Mouse (Mus musculus) v-Abl transformed pro-B cells (cell line): Measurements from ENCODE around the gene Lrrc36.

Source experiments
- in situ Hi-C, 2 experiments: fragments of 400-800 bp; cut with MboI; formaldehyde crosslinking; loops; one replicate each; pipeline ENCODE4 v1.15.1; 2025; ENCODE audit not compliant: unreplicated experiment in 2 of 2

Lrrc36 gene

DNA sequence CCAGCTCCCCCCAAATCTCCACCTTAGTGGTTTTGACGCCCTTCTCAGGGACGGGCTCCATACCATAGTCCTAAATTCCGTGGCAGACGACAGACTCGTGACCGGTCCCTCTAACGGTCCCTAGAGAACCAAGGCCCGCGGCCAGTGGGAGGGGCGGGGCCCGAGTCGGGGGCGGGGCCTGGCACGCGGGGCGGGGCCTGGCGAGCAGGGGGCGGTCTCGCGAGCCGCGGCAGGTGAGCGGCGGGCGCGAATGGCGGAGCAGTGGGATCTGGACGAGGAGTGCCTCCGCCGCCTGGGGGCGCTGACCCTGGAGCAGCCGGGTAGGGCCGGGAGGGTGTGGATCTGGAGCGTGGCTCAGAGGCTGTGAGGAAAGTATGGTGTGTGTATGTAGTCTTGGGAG lies at the start of gene Lrrc36, which contains the start of gene Kctd19:
Lrrc36 (plus strand) TSS at position 181 of the 400 bp plus-strand sequence.
Kctd19 (minus strand) TSS at position 112 of the 400 bp plus-strand sequence.
- in situ Hi-C loops, result no loop called here

DNA sequence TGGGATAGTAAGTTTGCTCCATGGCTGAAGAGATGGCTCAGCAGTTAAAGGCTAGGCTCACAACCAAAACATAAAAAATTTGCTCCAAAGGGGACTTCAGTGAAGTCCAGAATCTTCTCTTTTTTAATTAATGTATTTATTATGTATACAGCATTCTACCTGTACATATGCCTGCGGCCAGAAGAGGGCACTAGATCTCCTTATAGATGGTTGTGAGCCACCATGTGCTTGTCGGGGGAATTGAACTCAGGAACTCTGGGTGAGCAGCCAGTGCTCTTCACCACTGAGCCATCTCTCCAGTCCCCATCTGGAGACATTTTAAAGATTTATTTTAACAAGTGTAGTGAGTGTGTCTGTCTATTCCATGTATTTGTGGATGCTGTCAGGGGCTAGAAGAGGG lies 46.3 kb upstream of the Lrrc36 start:
- in situ Hi-C loops, result no loop called here

DNA sequence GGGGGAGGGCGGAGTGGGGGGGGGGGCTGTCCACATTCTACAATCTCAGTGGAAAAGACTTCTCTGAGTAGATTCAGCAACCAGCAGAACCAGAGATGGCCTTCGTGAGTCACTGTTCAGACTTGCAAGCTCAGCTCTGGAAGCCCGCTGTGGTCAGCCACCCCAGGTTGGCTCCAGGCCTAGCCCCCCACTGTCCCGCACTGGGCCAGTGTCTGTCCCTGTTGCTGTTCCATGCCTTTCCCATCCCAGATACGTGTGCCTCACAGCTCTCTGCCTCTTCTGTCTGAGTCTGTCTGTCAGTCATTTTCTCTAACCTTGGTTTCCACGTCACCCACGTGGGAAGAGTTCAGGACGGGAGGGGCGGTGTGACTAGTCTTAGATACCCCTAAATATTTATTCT lies 40.9 kb upstream of the Lrrc36 start:
- in situ Hi-C loops, result no loop called here

DNA sequence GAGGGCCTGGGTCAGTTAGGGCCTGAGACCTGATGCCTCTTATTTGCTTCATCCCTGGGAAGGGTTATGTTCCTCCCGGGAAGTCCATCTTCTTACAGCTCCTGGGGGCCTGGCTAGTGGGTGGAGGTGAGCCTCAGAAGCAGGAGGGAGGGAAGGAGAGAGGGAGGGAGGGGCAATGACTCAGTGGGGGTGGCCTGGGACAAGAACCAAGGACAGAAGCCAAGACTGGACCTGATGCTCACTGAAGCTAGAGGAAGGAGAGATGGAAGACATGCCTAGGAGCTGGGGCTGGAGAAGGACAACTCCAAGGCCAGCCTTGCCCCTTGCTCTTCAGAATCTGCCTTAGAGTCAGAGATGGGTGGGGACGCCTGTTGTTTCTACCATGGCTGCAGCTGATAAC lies 40.3 kb upstream of the Lrrc36 start, which contains the start of gene Plekhg4:
Plekhg4 (plus strand) TSS at position 243 of the 400 bp plus-strand sequence.
- in situ Hi-C loops, result no loop called here

DNA sequence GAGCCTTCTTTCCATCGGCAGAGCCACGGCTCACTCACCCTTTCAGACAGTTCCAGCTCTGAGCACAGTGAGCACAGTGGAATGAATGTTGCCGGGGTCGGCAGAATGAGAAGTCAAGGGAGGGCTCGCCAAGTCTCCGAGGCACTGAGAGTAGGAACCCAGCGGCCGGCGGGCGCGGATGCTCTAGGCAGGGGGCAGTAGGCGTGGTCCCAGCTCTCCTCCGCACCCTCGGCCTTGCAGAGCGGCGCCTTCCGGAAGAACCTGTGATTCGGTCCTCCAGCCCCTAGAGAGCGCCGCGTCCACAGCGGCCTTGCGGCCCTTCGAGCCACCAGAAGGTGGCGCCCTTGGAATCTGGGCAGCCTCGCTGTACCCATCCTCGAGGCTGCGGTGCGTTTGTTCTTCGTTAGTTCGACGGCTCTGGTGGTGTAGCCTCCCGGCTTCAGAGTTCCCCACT lies 38.8 kb upstream of the Lrrc36 start:
- in situ Hi-C loops, result no loop called here

DNA sequence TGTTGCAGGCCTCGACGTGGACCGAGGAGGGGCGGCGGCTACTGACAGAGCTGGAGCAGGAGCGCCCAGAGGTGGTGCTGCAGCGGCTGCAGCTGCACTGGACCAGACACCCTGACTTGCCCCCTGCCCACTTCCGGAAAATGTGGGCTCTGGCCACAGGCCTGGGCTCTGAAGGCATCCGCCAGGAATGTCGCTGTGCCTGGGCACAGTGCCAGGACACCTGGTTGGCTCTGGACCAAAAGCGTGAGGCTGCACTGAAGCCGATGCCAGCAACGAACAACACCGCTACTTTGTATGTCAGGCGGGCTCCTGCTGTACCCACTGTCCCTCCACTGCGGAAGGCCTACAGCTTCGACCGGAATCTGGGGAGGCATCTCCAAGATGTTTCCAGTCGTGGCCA lies 34.7 kb upstream of the Lrrc36 start:
- in situ Hi-C loops, result no loop called here

DNA sequence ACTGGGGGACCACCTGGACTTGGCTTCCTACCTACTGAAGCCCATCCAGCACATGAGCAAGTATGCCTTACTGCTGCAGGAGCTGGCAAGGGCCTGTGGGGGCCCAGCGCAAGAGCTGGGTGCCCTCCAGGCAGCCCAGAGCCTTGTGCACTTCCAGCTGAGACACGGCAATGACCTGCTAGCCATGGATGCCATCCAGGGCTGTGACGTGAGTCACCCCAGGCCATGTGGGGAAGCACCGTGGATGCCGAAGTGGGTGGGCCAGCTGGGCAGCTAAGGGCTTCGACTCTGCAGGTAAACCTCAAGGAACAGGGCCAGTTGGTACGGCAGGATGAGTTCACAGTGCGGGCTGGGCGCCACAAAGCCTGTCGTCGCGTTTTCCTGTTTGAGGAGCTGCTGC lies 33.1 kb upstream of the Lrrc36 start:
- in situ Hi-C loops, result no loop called here

DNA sequence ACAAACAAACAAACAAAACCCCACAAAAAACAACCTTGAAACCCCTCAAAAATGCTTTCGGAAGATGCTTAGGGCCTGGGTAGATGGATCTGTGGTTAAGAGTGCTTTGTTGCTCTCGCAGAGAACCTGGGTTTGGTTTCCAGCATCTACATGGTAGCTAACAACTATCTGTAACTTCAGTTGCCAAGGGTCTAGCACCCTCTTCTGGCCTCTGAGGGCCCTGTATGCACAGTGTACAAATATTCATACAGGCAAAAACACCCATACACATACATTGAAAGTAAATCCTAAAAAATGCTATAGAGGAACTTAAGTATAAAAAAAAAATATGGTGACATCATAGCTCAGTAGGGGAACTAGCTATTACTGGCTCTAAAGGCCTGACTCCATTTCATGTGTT lies 29.3 kb upstream of the Lrrc36 start:
- in situ Hi-C loops, result no loop called here

DNA sequence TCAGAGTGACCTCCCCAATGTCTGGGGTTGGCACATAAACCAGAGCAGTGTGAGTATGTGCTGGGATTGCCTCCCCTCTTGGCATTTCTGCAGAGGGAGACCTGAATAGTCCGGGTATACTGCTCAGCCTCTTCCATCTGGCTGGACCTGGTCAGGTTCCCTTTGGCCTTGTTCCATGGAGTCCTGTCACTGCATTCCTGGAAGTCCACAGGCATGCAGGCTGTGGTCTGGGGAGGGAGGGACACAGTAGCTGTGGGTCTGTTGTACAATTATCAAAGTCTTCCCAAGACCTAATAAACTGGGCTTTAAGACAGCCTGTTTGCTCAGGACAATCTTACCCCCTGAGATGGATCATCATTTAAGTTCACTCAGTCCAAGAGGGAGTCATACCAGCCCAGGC lies 26.2 kb upstream of the Lrrc36 start:
- in situ Hi-C loops, result no loop called here

DNA sequence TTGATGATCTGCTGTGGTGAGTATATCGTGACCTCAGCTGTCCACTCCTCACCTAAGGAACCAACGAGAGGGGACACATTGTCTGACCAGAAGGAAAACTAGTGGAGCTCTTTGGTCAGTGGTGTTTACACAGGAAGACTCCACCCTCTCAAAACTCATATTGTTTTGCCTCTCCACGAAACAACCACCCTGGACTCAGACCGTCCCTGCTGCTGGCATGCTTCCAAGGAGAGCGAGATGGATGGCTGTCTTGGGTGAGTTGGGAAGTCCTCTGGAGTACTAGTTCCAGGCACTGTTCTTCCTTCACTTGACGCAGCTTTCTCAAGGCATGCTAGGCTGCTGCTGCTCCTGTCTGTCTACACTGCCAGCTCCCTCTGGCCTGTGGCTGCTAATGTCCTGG lies 24.3 kb upstream of the Lrrc36 start:
- in situ Hi-C loops, result no loop called here

DNA sequence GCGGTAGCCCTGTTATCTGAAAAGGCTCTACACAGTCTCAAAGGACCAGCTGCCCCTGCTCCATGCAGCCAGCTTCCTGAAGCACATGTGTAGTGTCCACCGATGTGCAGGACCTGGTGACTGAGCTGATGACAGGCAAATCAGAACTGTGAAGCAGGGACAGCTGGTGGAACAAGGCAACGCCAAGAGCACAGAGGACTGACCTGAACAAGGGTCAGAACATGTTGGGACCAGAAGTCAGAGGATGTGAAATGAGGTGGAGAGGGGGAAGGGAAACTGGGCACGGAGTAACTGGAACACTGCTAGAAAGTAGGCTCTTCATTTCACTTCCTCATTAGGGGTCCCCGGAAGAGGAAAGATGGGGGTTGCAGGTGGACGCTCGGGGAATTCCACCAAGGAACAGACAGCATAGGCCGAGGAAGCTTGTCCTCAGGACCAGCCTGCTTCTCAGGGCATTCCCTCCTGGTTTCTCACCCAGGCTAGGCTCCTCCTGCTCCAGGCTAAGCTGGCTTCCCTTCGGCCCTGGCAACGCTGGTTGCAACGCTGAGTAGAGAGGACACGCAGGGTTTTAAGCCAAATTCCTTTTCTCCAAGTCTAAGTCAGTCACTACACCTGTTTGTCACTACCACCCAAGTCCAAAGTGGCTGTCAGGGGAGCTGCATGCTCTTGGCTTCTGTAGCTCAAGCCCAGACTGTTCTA lies 20.1 kb upstream of the Lrrc36 start:
- in situ Hi-C loops, result loop anchor here in 1 of 2 experiments (10.0 kb wide), 1 partner anchor 738 kb away; no protein-coding TSS in a partner anchor

DNA sequence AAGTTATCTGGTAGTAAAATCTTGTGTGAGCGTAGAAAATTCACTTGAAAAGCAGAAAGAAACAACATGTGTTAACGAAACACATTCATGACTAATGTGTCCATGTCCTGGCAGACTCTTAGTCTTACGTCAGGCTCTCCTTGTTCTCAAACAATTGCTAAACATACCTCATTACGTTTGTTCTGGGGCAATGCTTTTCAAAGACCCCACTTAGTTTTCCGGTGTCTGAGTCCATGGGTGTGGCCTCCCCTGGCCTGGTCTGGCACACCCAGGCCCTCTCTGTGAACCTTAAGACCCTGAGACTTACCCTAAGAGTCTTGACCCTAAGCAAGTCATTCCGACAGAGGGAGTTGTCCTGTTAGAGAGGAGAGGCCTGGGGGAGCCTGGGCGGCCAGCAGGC lies 19.5 kb upstream of the Lrrc36 start:
- in situ Hi-C loops, result loop anchor here in 1 of 2 experiments (10.0 kb wide), 1 partner anchor 739 kb away; no protein-coding TSS in a partner anchor

DNA sequence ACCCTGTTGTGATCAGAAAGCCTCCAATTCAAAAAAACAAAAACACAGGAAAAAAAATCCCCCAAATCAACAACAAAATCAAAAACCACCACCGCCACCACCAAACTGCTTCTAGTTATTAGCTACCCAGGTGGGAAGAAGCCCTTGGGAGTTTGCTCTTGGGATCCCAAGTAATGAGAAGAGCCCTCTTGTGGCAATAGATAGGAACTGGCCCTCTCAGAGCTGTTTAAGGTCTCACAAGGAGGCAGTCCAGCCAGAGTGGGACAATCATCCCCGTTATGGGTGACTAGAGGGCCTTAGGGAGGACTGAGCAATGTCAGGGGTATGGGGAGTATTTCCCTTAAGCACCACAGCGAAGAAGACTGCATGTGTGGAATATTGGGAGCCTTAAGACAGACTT lies 15.6 kb upstream of the Lrrc36 start:
- in situ Hi-C loops, result loop anchor here in 1 of 2 experiments (10.0 kb wide), 1 partner anchor 743 kb away; no protein-coding TSS in a partner anchor

DNA sequence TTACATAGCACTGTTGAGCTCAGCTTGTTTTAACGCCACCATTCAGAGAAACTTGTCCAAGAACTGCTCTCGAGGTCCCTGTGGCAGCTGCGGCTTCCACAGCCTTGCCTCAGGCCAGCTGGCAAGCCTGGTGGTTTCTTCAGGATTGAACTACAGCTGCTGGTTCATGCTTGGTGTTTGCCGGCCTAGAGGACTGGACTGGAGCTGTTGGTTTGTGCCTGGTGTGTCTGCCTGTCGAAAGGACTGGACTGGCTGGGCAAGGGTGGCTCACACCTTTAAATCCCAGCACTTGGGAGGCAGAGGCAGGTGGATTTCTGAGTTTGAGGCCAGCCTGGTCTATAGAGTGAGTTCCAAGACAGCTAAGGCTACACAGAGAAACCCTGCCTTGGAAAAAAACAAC lies 13.4 kb upstream of the Lrrc36 start:
- in situ Hi-C loops, result no loop called here

DNA sequence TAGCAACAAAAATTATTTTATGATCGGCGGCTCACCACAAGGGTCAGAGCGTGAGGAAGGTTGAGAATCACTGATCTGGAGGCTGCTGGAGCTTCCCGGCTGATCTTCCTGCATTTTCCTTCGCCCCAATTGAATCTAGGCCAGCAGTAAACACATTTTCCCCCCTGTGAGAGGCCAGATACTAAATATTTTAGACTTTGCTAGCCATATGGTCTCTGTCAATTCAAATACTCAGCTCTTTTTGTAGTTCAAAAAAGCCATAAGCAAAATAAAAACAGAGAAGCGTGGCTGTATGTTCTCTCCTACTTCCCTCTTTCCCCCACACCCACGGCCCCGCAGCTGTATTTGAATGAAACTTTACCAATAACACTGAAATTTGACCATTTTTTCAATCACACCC lies 9.9 kb upstream of the Lrrc36 start:
- in situ Hi-C loops, result no loop called here

DNA sequence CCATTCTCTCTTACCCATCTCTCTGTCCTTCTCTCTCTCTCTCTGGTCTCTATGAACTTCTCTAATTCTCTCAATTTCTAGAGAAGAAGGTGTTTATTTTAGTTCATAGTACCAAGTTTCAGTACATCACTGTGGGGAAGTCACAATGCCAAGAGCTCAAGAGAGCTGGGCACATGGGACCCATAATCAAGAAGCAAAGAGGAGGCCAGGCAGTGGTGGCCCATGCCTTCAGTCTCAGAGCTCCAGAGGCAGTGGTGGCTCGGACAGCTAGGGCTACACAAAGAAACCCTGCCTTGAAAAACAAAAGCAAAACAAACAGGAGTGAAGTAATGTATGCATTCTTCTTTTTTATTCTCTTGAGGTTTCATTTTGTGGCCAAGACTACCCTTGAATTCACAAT lies 8.9 kb upstream of the Lrrc36 start:
- in situ Hi-C loops, result no loop called here

DNA sequence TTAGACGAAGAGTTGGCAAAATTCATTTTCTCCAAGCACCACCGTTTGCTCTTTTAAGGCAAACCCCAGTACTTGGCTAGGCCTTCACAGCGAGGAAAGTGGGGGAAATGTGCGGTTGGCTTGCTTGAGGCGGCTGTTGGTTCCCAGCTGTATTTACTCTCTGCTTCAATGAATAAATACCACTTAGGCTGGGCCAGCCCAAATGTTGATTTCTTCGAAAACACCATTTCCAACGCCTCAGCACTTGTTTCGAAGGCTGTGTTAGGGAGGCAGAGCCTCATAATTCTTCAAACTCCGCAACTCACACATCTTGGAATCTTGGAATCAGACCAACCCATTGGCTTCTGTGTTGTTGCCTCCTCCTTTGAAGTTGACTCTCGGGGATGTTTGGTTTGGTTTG lies 7.0 kb upstream of the Lrrc36 start:
- in situ Hi-C loops, result no loop called here

DNA sequence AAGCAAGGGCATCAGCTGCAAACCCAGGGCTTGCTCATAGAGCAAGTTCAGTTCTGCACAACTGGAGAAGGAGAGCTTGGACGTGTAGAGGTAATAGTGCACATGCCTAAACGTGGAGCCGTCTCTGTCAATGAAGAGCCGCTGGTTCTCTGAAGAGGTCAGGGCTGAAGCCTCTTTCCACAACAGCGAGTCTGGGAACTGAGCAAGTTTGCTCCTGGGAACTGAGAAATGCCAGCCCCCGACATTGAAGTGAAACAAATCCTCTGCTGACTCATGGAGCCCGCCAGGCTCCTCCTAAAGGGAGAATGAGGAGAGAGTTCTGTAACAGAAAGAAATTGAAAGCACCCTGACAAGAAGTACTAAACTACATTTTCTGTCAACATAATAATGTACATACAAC lies 5.0 kb upstream of the Lrrc36 start:
- in situ Hi-C loops, result no loop called here

DNA sequence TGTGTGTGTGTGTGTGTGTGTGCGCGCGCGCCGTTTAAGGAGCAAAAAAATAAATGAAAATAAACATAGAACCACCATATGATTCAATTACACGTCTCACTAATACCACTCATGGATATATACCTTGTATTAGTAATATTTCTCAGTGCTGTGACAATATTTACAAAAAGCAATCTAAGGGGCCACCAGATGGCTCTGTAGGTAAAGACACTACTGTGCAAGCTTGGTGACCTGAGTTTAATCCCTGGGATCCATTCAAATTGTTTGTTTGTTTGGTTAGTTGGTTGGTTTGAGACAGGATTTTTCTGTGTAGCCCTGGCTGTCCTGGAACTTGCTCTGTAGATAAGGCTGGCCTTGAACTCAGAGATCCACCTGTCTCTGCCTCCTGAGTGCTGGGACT lies 3.4 kb upstream of the Lrrc36 start:
- in situ Hi-C loops, result no loop called here

DNA sequence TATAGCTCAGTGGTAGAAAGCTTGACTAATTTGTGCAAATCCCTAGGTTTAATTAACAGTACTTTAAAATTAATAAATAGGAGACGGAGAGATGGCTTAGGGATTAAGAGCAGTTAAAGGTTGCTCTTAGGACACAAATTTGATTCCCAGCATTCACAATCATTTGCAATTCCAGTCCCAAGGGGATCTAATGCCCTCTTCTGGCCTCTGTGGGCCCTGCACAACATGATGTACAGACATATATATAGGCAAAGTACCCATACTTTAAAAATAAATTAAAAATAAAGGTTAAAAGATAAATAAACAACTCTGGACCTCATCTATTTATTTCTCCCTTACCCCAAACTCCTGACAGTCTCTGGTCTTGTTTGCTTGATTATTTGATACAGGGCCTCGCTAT lies 5.6 kb downstream of the Lrrc36 start:
- in situ Hi-C loops, result no loop called here

DNA sequence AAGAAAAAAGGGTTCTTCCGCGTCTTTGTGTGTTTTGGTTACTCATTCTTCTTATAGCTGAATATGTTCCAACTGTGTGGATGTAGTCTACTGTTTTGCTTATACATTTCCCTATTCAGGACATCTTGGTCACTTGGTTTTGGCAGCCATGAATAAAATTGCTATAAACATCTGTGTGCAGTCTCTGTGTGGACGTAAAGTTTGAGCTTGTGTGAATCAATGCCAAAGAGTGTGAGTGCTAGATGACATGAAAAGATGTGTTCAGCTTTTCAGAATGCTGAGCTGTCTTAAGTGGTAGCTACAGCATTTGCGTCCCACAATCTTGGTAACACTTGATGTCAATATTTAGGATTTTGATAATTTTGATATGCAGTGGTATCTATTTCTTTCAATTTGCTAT lies 6.4 kb downstream of the Lrrc36 start:
- in situ Hi-C loops, result no loop called here

DNA sequence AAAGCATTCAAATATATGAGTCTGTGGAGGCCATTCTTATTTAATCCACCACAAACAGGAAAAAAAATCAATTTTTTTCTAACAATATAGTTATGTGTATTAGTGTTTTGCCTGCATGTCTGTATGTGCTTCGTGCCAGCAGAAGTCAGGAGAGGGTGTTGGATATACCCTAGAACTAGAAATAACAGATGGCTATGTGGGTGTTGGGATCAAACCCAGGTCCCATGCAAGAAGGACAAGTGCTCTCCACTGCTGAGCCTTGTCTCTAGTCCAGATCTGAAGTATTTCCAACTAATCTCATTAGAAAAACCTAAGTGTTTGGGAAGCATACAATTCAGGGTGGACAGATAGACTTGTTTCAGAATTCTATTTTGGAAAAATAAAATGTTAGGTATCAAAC lies 8.6 kb downstream of the Lrrc36 start:
- in situ Hi-C loops, result no loop called here

DNA sequence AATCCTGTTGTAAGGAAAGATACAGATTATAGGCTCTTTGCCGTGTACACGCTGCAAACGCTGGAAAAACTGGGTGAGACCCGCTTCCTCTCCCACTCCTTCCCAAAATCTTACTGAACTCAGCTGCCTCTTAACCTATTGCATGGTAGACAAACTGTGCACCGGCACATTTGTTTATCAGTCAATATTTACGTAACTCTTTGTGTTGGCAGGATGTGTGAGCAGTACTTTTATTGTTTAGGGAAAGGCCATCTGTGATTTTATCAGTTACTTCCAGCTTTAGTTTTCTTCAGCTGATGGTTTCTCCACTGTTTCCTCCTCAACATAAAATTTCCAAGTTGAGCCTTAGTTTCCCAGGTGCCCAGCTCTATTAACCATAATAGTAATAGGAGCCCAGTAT lies 13.5 kb downstream of the Lrrc36 start:
- in situ Hi-C loops, result no loop called here
